Mouse (Mus musculus) MEL (cell line): ENCODE measurements at regions not wholly inside any gene's neighbourhood (a gene's known extent, or its start where the extent isn't known, plus 50 kb on each side); places are given as distances from the start of the nearest gene placed in this dataset.

Experiments used
- CTCF ChIP-seq, 3 experiments: IDR thresholded peaks in 2 of 3; conservative IDR thresholded peaks in 1 of 3; 2 replicates each; pipeline ENCODE4 v1.5.1; 2011 to 2012; ENCODE audit warnings: low read length in 3 of 3, low read depth in 2 of 3, mild to moderate bottlenecking in 2 of 3, improper control_type of control experiment in 1 of 3, inconsistent platforms in 1 of 3, mixed read lengths in 1 of 3, moderate library complexity in 1 of 3; ENCODE audit not compliant: control insufficient read depth in 1 of 3, insufficient read depth in 1 of 3, poor library complexity in 1 of 3, severe bottlenecking in 1 of 3
- E2F4 ChIP-seq: IDR thresholded peaks from 2 replicates; pipeline ENCODE4 v1.6.1; 2011; ENCODE audit warnings: low read depth, low read length, improper control_type of control experiment, borderline replicate concordance
- EP300 ChIP-seq, 2 experiments: IDR thresholded peaks; 2 replicates each; pipeline ENCODE4 v1.6.1; 2011; ENCODE audit warnings: improper control_type of control experiment in 2 of 2, low read length in 2 of 2, low read depth in 1 of 2, mild to moderate bottlenecking in 1 of 2
- GABPA ChIP-seq: IDR thresholded peaks from 2 replicates; pipeline ENCODE4 v1.6.1; 2012; ENCODE audit warnings: low read depth, mild to moderate bottlenecking, inconsistent platforms, low read length, improper control_type of control experiment, moderate library complexity
- HCFC1 ChIP-seq: IDR thresholded peaks from 2 replicates; pipeline ENCODE4 v1.6.1; 2012; ENCODE audit warnings: low read depth, mild to moderate bottlenecking, inconsistent platforms, low read length, improper control_type of control experiment, moderate library complexity
- JUND ChIP-seq: IDR thresholded peaks from 2 replicates; pipeline ENCODE4 v1.6.1; 2011; ENCODE audit warnings: low read depth, mild to moderate bottlenecking, improper control_type of control experiment, low read length
- MAX ChIP-seq: IDR thresholded peaks from 2 replicates; pipeline ENCODE4 v1.6.1; 2011; ENCODE audit warnings: low read length, improper control_type of control experiment
- MXI1 ChIP-seq: IDR thresholded peaks from 2 replicates; pipeline ENCODE4 v1.6.1; 2011; ENCODE audit warnings: mild to moderate bottlenecking, low read depth, low read length, improper control_type of control experiment
- POLR2A ChIP-seq, 2 experiments: IDR thresholded peaks; 2 replicates each; pipeline ENCODE4 v1.6.1; 2011 to 2012; ENCODE audit warnings: low read length in 2 of 2, mild to moderate bottlenecking in 2 of 2, control low read depth in 1 of 2, improper control_type of control experiment in 1 of 2, low read depth in 1 of 2, moderate library complexity in 1 of 2; ENCODE audit not compliant: control insufficient read depth in 1 of 2, insufficient read depth in 1 of 2, poor library complexity in 1 of 2
- RAD21 ChIP-seq: IDR thresholded peaks from 2 replicates; pipeline ENCODE4 v1.6.1; 2011; ENCODE audit warnings: mild to moderate bottlenecking, low read depth, low read length, improper control_type of control experiment
- TAL1 ChIP-seq: IDR thresholded peaks from 2 replicates; pipeline ENCODE4 v1.6.1; 2012; ENCODE audit warnings: mild to moderate bottlenecking, inconsistent platforms, low read length, moderate library complexity, mixed read lengths
- USF2 ChIP-seq, 2 experiments: IDR thresholded peaks; 2 replicates each; pipeline ENCODE4 v1.6.1; 2011 to 2012; ENCODE audit warnings: improper control_type of control experiment in 2 of 2, low read length in 2 of 2, borderline replicate concordance in 1 of 2, inconsistent platforms in 1 of 2, low read depth in 1 of 2, mild to moderate bottlenecking in 1 of 2; ENCODE audit not compliant: insufficient read depth in 1 of 2
- ZKSCAN1 ChIP-seq: IDR thresholded peaks from 2 replicates; pipeline ENCODE4 v1.6.1; 2012; ENCODE audit warnings: low read depth, mild to moderate bottlenecking, inconsistent platforms, low read length, improper control_type of control experiment, moderate library complexity

- TF ChIP-seq EP300 (IDR thresholded peaks at IDR 0.05; ENCODE audit: low read depth in 1 of 2, low read length in 2 of 2) (no peak), TAL1 (no peak), GABPA (no peak), POLR2A (IDR thresholded peaks at IDR 0.05; ENCODE audit: control insufficient read depth in 1 of 2, insufficient read depth in 1 of 2, low read depth in 1 of 2, low read length in 2 of 2, poor library complexity in 1 of 2) (no peak), CTCF (IDR thresholded peaks at IDR 0.05 in 2 of 3, conservative IDR thresholded peaks at IDR 0.05 in 1 of 3; ENCODE audit: control insufficient read depth in 1 of 3, insufficient read depth in 1 of 3, low read depth in 2 of 3, low read length in 3 of 3, poor library complexity in 1 of 3, severe bottlenecking in 1 of 3) (no peak), USF2 (IDR thresholded peaks at IDR 0.05; ENCODE audit: borderline replicate concordance in 1 of 2, insufficient read depth in 1 of 2, low read depth in 1 of 2, low read length in 2 of 2) (no peak), HCFC1 (no peak), E2F4 (no peak), JUND (no peak), MXI1 (no peak), RAD21 (no peak), ZKSCAN1 (no peak), MAX (no peak)
These were observed 71.3 kb downstream of the Asb1 start for GRCm38 (mm10) chr1:91611694-91612093.
